Mouse (Mus musculus) heart, adult 2 months (tissue): Measurements from ENCODE around the gene Rfxank.

ENCODE experiments used
- CTCF ChIP-seq: fragments of 200-600 bp; IDR thresholded peaks from 2 replicates; pipeline ENCODE4 v1.8.1; 2022; ENCODE audit warnings: antibody characterized with exemption, mild to moderate bottlenecking, moderate library complexity
- EP300 ChIP-seq: fragments of 200-500 bp; IDR thresholded peaks from 2 replicates; pipeline ENCODE4 v1.6.1; 2011; ENCODE audit warnings: low read depth, low read length, control low read depth; ENCODE audit not compliant: insufficient read depth
- POLR2A ChIP-seq: fragments of 200-500 bp; IDR thresholded peaks from 2 replicates; pipeline ENCODE4 v1.6.1; 2011; ENCODE audit warnings: mild to moderate bottlenecking, low read depth, low read length, control low read depth; ENCODE audit not compliant: insufficient read depth

- no peak for TF ChIP-seq POLR2A
- no peak for TF ChIP-seq CTCF
- no peak for TF ChIP-seq EP300
Measured at GRCm38 (mm10) chr8:70117611-70118010, 21.3 kb downstream of the Rfxank start.
